Mouse (Mus musculus): Measurements from ENCODE around the gene Olfr849.

Gene Olfr849

DNA sequence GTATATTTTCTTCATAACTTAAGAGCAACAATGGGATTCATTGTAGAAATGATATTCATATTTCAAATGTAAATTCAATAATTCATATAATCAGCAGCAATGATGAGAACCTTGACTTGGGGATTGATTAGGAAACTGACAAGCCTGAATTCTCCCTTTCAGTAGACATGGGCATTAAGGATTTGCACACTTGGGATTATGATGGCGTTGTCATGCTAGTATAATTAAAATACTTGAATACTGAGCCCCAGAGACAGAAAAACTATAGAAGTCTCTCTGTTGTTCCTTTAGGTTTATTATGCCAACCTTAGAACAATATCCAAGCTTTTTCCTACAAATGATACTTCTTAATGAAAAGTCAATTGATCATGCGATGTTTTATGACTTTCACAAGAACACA is at the start of gene Olfr849:
Gene Olfr849, plus strand, starts transcription at position 301 of the 400 bp plus-strand sequence.
- DNase-seq = no peak

DNA sequence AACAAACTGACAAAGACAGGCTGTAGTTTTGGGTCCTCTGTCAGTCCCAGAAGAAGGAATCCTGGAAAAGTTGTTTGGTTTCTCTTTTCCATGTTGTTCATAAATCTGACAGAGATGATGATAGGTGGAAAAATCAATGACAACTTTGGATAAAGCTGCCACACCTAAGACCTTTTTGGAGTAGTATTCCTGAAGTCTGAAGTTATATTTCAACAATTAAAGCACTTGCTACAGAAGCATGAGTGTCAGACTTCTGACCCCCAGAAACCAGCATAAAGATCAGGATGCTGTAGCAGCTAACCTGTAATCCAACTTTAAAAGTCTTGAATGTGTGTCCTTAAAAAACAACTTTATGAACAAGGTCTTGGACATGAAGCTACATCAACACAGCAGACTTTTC is 38.1 kb downstream of the Olfr849 start, which contains the start of gene Olfr850:
Gene Olfr850, minus strand, starts transcription at position 101 of the 400 bp plus-strand sequence.
- DNase-seq = no peak

GRCm38 (mm10) chr9:19492995-19493394 is 52.9 kb downstream of the Olfr849 start, which contains the start of gene Olfr851:
TSS of gene Olfr851 (plus strand) at chr9:19493295.
- DNase-seq = no peak
